Mouse (Mus musculus) erythroid progenitor cell, adult 5-6 weeks (primary cell): ENCODE measurements around the gene S100z. TPM values are rescaled to one million over a fixed set of nuclear protein-coding genes. Genes with fewer than 3 reads are reported as not detected.

Experiments used
- ATAC-seq: replicated peaks from 2 replicates; pipeline ENCODE4 v1.8.0; 2016; ENCODE audit warnings: moderate number of reproducible peaks, mild to moderate bottlenecking, moderate TSS enrichment, inconsistent platforms; ENCODE audit not compliant: poor library complexity, low FRiP score, severe bottlenecking
- total RNA-seq, 2 experiments: library from RNA; stranded (forward) in 1 of 2; stranded (reverse) in 1 of 2; fragments of 150-400 nt in 1 of 2; fragments of 186-747, 209-891 nt in 1 of 2; gene quantifications; 2 replicates each; pipeline versions ENCODE4 v1.2.3 to v1.2.4; 2015 to 2017; ENCODE audit warnings: low replicate concordance in 2 of 2

The S100z gene
- total RNA-seq, 2 experiments from 2014 or later = not detected

DNA sequence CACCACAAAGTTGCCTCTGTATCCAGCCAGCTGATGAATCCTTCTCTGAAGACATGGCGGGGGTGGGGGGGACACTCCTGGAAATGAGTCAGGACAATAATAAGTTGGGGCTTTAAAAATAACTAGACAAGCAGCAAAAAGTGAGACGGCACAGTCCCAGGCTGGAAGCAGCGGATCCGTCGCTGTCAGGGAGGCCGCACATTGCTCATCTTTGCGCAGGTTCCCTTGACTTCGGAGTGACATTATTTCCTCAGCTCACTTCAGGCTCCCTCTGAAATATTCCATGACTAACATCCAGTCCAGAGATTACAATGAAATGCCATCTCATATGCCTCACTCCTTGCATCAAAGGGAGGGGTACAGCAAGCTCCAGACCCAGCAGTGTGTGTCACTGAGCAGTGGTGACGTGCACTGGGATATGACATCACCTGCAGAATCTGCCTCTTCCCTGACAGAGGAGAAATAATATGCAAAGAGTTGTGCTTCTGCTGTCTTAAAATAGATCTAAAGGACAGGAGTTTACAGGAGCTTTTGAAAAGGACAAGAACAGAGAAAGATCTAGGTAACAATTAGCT lies 27.8 kb downstream of the S100z start:
- no peak for ATAC-seq

DNA sequence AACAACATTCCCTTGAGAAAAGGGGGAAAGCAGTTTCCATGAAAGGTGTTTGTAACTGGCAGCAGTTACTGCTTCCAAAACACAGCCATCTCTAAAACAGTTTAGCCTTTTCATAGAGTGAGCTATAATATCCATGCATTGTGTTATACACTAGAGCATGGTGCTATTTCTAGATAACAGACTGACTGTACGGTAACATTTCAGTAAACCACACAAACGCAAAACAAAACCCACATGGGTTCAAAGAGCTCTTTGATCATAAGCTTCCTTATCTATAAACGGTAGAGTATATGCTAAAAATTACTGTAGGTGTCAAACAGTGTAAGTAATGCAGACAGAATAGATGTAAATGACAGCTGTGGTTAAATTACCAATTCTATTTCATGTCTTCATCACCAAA lies 28.8 kb downstream of the S100z start:
- ATAC-seq = no peak

GRCm38 (mm10) chr13:95444824-95445223 lies 33.7 kb downstream of the S100z start, which contains the start of gene Crhbp:
Crhbp (minus strand) TSS chr13:95444924.
- ATAC-seq = no peak

DNA sequence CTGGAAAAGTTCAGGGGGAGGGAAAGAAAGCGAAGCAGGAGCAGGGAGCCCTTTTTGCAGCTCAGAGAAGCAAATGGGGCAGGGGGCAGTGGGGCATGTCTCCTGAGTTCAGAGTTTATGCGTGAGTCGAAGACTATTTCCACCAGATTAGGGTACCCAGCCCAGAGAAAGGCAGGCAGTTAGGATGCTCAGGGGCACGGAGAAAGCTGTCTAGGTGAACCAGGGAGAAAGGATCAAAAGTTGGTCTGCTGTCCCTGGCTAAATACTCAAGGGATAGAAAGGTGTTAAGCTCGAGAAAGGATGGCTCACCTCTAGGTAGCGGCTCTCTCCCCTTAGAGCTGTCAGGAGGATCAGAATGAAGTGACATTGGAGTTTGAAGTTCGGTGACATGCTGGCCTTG lies 34.2 kb downstream of the S100z start:
- no peak for ATAC-seq

GRCm38 (mm10) chr13:95443376-95444233 lies 34.9 kb downstream of the S100z start:
- ATAC-seq = no peak

DNA sequence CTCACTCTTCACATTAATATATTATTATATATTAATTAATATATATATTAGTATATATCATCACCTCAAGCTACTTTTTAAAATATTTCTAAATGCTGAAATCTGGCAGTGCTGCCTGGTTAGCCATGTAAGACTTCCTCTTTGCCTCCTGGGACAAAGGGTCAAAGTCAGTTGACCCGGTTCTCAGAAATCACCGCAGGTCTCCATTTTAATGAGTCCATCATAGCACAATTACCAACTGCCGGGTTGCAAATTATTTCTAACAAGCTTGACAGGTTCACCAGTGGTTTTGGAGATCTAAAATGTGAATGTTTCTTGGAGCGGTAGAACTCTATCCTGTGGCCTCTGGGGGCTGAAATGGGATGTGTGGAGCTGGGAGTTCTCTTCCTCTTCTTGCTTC lies 35.6 kb downstream of the S100z start:
- ATAC-seq = no peak

DNA sequence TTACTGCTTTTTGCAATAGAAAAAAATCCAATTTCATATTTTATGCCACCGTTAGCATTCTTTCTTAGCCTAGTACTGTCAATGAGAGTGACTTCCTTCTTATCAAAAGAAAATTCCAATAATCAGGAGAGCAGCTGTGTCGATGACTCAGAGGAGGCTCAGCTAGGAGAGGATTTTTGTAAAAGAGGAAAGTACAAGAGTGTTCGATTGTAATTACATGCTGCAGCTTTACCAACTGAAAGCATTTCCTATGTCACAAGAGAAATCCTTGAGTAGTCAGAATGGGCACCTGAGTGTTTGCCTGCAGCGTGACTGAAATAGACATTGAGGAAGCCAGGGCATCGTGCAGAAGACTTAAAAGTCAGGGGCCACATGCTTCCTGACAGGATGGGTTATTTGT lies 39.0 kb downstream of the S100z start:
- ATAC-seq = no peak

DNA sequence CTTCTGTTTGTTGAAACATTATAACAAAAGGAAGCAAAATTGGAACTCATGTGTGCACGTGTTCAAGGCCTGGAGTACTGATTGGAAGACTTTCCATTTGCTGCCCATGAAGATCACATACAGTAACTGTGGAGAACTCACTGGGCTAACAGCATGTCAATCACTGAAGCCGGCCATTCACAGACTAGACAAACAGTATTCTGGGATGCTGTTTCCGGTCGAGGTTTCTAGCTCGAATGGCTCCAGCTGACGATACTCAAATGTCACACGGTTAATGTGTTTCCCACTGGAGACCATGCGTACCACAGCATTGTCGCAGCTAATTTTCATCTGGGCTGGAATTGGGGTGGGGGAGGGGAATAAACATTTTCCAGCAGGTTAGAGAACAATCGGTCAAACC lies 46.8 kb downstream of the S100z start:
- no peak for ATAC-seq

DNA sequence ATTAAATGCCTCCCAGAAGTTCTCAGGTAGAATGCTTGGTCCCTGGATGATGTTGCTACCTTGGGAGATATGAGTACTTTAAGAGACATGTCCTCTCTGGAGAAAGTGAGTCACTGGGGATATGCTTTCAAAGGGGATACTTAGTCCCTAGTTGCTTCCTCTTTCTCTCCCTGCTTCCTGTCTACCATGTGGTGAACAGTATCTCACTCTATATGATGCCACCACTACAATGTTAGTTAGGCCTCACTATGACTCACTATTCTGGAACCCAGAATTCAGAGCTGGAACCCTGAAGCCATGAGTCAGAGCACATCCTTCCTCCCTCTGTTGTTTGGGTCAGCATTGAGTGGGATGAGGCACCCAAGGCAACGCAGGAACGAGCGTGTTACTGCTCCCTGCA lies 51.0 kb downstream of the S100z start:
- ATAC-seq = no peak

Other genes starting within 250 kb of the S100z start
- not detected in 2 replicates for gene Pde8b, start 228.4 kb downstream of the S100z start, total RNA-seq (2015; ENCODE audit: low replicate concordance)
- 1.0 TPM in 1 of 2 replicates, not detected in the other for gene Pde8b, start 228.4 kb downstream of the S100z start, total RNA-seq (2017; ENCODE audit: low replicate concordance)
- 4.0 and 14.3 TPM in 2 replicates for gene Zbed3, start 155.1 kb downstream of the S100z start, total RNA-seq (2015; ENCODE audit: low replicate concordance)
- not detected in 2 replicates for gene Zbed3, start 155.1 kb downstream of the S100z start, total RNA-seq (2017; ENCODE audit: low replicate concordance)
- gene Aggf1, start 103.4 kb downstream of the S100z start, total RNA-seq (2015; ENCODE audit: low replicate concordance) = 14.3 and 15.1 TPM in 2 replicates
- 22.2 and 25.8 TPM in 2 replicates for gene Aggf1, start 103.4 kb downstream of the S100z start, total RNA-seq (2017; ENCODE audit: low replicate concordance)
- gene Crhbp, start 33.8 kb downstream of the S100z start, total RNA-seq (2015; ENCODE audit: low replicate concordance) = not detected in 2 replicates
- not detected in 2 replicates for gene Crhbp, start 33.8 kb downstream of the S100z start, total RNA-seq (2017; ENCODE audit: low replicate concordance)
- not detected in 2 replicates for gene F2rl1, start 46.5 kb upstream of the S100z start, total RNA-seq (2015; ENCODE audit: low replicate concordance)
- gene F2rl1, start 46.5 kb upstream of the S100z start, total RNA-seq (2017; ENCODE audit: low replicate concordance) = 1.7 TPM in 1 of 2 replicates, not detected in the other
- 0.84 and 1.8 TPM in 2 replicates for gene F2r, start 139.8 kb upstream of the S100z start, total RNA-seq (2015; ENCODE audit: low replicate concordance)
- 0.68 and 2.7 TPM in 2 replicates for gene F2r, start 139.8 kb upstream of the S100z start, total RNA-seq (2017; ENCODE audit: low replicate concordance)
- 2.1 TPM in 1 of 2 replicates, not detected in the other for gene F2rl2, start 218.1 kb upstream of the S100z start, total RNA-seq (2015; ENCODE audit: low replicate concordance)
- gene F2rl2, start 218.1 kb upstream of the S100z start, total RNA-seq (2017; ENCODE audit: low replicate concordance) = 0.15 TPM in 1 of 2 replicates, not detected in the other